Mouse (Mus musculus): Measurements from ENCODE around the gene Rgs7bp. TPM values are rescaled to one million over a fixed set of nuclear protein-coding genes. Genes with fewer than 3 reads are reported as not detected.

The Rgs7bp gene
- 1.6 and 2.3 TPM in 2 replicates for polyA plus RNA-seq (2014; fragmentation: Nextera tagmentation; extraction: Ambion mirVana)

GRCm38 (mm10) chr13:105054181-105054940 lies at the start of gene Rgs7bp:
Gene Rgs7bp (minus strand): TSS chr13:105054930.
- Histone ChIP-seq H3K4me2 (replicated peaks; ENCODE audit: low read depth, low read length) (peak within 1 kb of the TSS; percentile 74), H3K9me3 (ENCODE audit: control insufficient read depth, low read length) (no peaks in the 10 kb centered on the region), H3K36me3 (ENCODE audit: control insufficient read depth, insufficient read depth, low read length) (no peaks in the 10 kb centered on the region), H3K9ac (ENCODE audit: low read depth, low read length) (peak within 1 kb of the TSS; percentile 77), H3K4me3 (ENCODE audit: low read depth, low read length) (peak within 1 kb of the TSS; percentile 70), H3K4me1 (replicated peaks; ENCODE audit: control insufficient read depth, insufficient read depth, low read length) (no peaks in the 10 kb centered on the region; the same call in 1 of the 2 replicates), H3K27ac (ENCODE audit: low read depth, low read length) (peak within 1 kb of the TSS; percentile 62), H3K27me3 (ENCODE audit: control insufficient read depth, insufficient read depth, low read length) (no peaks in the 10 kb centered on the region; the same call in 1 of the 2 replicates)
- WGBS: 0% methylated on average over 69 of the region's 75 CpGs
- ATAC-seq (ENCODE audit: low FRiP score) (peak; percentile 91), DNase-seq (ENCODE audit: low spot score) (peak; percentile 80)

DNA sequence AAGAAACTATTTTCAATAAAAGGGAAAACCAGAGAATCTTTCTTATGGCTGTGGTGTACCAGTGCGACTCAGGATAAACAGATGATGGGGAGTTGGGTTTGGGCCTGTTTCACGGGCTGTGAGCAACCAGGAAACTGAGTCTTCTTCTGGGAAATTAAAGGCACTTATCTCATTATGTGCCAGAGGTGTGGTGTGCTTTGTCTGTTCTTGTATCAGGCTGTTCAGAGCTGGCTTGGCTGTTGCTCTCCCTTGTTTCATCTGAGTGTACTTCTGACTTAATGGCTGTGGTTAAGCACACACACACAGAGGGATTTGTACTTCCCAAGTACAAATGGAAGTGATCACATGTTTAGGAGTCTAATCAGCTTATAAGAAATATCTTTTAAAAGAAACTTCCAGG lies 49.7 kb upstream of the Rgs7bp start:
- 85% methylated on average over 2 of the region's 2 CpGs for WGBS
- DNase-seq (ENCODE audit: low spot score) (no peak), ATAC-seq (ENCODE audit: low FRiP score) (no peak)
- Histone ChIP-seq H3K4me1 (replicated peaks; ENCODE audit: control insufficient read depth, insufficient read depth, low read length) (no peaks in the 10 kb centered on the region), H3K36me3 (ENCODE audit: control insufficient read depth, insufficient read depth, low read length) (no peaks in the 10 kb centered on the region), H3K4me3 (ENCODE audit: low read depth, low read length) (no peak overlapping the region), H3K9me3 (ENCODE audit: control insufficient read depth, low read length) (no peaks in the 10 kb centered on the region), H3K27me3 (ENCODE audit: control insufficient read depth, insufficient read depth, low read length) (no peaks in the 10 kb centered on the region), H3K4me2 (replicated peaks; ENCODE audit: low read depth, low read length) (no peak overlapping the region), H3K9ac (ENCODE audit: low read depth, low read length) (no peak overlapping the region), H3K27ac (ENCODE audit: low read depth, low read length) (no peak overlapping the region)

DNA sequence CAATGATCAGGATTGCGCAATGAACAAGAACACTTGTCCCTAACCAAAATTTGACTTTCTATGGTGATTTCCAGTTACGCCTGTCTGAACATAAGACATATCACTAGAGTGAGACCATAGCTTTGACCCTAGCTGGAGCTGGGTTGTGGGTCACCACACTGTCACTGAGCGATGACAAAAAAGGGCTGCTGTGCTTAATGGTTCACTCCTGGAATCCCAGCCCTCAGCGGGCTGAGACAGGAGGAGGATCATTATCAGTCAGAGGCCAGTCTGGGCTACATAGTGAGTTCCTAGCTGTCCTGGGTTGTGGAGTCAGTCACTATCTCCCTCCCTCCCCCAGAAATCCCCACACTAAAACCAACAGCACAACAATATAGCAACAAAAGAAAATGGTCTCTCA lies 46.0 kb upstream of the Rgs7bp start:
- H3K27ac ChIP-seq (ENCODE audit: low read depth, low read length): no peak overlapping the region

DNA sequence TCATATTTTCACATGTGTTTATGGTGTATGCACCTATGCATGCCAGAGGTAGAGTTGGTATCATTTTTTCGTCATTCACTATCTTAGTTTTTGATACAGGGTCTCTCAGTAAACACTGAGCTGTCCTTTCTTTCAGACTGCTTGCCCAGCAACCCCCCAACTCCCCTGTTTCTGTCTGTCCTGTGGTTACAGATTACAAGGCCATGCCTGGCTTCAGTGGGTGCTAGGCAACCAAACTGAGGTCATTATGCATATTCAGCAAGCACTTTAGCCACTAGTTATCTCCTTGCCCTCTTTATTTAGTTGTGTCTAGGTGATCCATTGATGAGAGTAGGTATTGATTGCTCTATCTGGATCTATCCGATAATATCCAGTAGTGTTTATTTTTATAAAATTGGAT lies 41.6 kb upstream of the Rgs7bp start:
- H3K27me3 ChIP-seq (ENCODE audit: control insufficient read depth, insufficient read depth, low read length): no peaks in the 10 kb centered on the region
- no peak overlapping the region for H3K9ac ChIP-seq (ENCODE audit: low read depth, low read length)
- no peak overlapping the region for H3K27ac ChIP-seq (ENCODE audit: low read depth, low read length)
- WGBS: 76% methylated on average over 2 of the region's 2 CpGs
- H3K9me3 ChIP-seq (ENCODE audit: control insufficient read depth, low read length): no peaks in the 10 kb centered on the region
- peak; percentile 8 for DNase-seq (ENCODE audit: low spot score)
- no peaks in the 10 kb centered on the region for H3K4me1 ChIP-seq (replicated peaks; ENCODE audit: control insufficient read depth, insufficient read depth, low read length)
- ATAC-seq (ENCODE audit: low FRiP score): peak; percentile 64
- no peaks in the 10 kb centered on the region for H3K36me3 ChIP-seq (ENCODE audit: control insufficient read depth, insufficient read depth, low read length)
- H3K4me3 ChIP-seq (ENCODE audit: low read depth, low read length): no peak overlapping the region
- H3K4me2 ChIP-seq (replicated peaks; ENCODE audit: low read depth, low read length): no peak overlapping the region

More for the DNA sequence above, 46.0 kb upstream of the Rgs7bp start:
- DNase-seq (ENCODE audit: low spot score) (no peak), ATAC-seq (ENCODE audit: low FRiP score) (no peak)
- no peak overlapping the region for H3K9ac ChIP-seq (ENCODE audit: low read depth, low read length)
- H3K9me3 ChIP-seq (ENCODE audit: control insufficient read depth, low read length): no peaks in the 10 kb centered on the region
- no peaks in the 10 kb centered on the region for H3K4me1 ChIP-seq (replicated peaks; ENCODE audit: control insufficient read depth, insufficient read depth, low read length)
- H3K27me3 ChIP-seq (ENCODE audit: control insufficient read depth, insufficient read depth, low read length): no peaks in the 10 kb centered on the region
- H3K4me3 ChIP-seq (ENCODE audit: low read depth, low read length): no peak overlapping the region
- WGBS: 64% methylated on average over 4 of the region's 4 CpGs
- no peaks in the 10 kb centered on the region for H3K36me3 ChIP-seq (ENCODE audit: control insufficient read depth, insufficient read depth, low read length)
- no peak overlapping the region for H3K4me2 ChIP-seq (replicated peaks; ENCODE audit: low read depth, low read length)

DNA sequence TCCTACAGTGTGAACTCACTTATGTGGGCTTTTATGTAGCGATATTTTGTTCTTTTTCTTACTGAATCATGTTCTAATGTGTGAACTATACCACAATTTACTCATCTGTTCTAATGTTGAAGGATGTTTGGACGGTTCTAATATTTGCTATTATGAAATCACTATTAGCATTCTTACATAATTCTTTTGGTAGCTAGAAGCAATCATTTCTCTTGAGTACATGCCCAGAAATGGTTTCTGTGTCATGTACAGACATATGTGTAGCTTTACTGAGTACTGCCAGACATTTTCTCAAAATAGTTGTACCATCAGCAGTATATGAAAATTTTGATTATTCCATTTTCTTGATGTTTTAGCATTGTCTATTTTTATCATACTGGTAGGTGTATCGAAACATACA lies 34.5 kb upstream of the Rgs7bp start:
- Histone ChIP-seq H3K9ac (ENCODE audit: low read depth, low read length) (no peak overlapping the region), H3K4me2 (replicated peaks; ENCODE audit: low read depth, low read length) (no peak overlapping the region), H3K36me3 (ENCODE audit: control insufficient read depth, insufficient read depth, low read length) (no peaks in the 10 kb centered on the region), H3K4me3 (ENCODE audit: low read depth, low read length) (no peak overlapping the region), H3K4me1 (replicated peaks; ENCODE audit: control insufficient read depth, insufficient read depth, low read length) (no peaks in the 10 kb centered on the region), H3K9me3 (ENCODE audit: control insufficient read depth, low read length) (no peaks in the 10 kb centered on the region), H3K27me3 (ENCODE audit: control insufficient read depth, insufficient read depth, low read length) (no peaks in the 10 kb centered on the region), H3K27ac (ENCODE audit: low read depth, low read length) (no peak overlapping the region)
- 92% methylated on average over 3 of the region's 3 CpGs for WGBS
- ATAC-seq (ENCODE audit: low FRiP score): no peak
- no peak for DNase-seq (ENCODE audit: low spot score)

DNA sequence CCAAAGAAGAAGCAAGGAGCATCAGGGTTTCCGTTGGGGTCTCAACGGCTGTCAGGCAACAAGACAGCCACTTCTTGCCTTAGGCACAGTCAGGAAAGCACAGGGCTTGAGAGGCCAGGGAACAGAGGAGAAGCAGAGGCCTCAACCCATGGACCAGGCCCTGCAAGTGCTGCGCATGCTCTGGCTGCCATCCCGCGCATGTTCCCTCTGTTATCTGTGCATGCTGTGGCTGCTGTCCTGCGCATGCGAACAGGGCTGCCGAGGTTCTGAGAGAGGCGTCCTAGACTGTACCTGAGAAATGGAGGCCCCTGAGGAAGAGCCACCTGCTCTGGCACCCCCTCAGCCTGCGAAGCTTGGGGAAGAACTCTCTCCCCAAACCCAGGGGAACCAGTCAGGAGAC lies 27.1 kb upstream of the Rgs7bp start, which contains the start of gene 4933425L06Rik:
TSS of gene 4933425L06Rik (plus strand) at position 261 of the 400 bp plus-strand sequence.
- Histone ChIP-seq H3K4me2 (replicated peaks; ENCODE audit: low read depth, low read length) (no peak within 1 kb of the TSS), H3K36me3 (ENCODE audit: control insufficient read depth, insufficient read depth, low read length) (no peaks in the 10 kb centered on the region), H3K9me3 (ENCODE audit: control insufficient read depth, low read length) (no peaks in the 10 kb centered on the region), H3K4me1 (replicated peaks; ENCODE audit: control insufficient read depth, insufficient read depth, low read length) (no peaks in the 10 kb centered on the region), H3K9ac (ENCODE audit: low read depth, low read length) (no peak within 1 kb of the TSS), H3K27me3 (ENCODE audit: control insufficient read depth, insufficient read depth, low read length) (no peaks in the 10 kb centered on the region), H3K27ac (ENCODE audit: low read depth, low read length) (no peak within 1 kb of the TSS), H3K4me3 (ENCODE audit: low read depth, low read length) (no peak within 1 kb of the TSS)
- DNase-seq (ENCODE audit: low spot score) (no peak), ATAC-seq (ENCODE audit: low FRiP score) (no peak)
- WGBS: 94% methylated on average over 10 of the region's 10 CpGs

DNA sequence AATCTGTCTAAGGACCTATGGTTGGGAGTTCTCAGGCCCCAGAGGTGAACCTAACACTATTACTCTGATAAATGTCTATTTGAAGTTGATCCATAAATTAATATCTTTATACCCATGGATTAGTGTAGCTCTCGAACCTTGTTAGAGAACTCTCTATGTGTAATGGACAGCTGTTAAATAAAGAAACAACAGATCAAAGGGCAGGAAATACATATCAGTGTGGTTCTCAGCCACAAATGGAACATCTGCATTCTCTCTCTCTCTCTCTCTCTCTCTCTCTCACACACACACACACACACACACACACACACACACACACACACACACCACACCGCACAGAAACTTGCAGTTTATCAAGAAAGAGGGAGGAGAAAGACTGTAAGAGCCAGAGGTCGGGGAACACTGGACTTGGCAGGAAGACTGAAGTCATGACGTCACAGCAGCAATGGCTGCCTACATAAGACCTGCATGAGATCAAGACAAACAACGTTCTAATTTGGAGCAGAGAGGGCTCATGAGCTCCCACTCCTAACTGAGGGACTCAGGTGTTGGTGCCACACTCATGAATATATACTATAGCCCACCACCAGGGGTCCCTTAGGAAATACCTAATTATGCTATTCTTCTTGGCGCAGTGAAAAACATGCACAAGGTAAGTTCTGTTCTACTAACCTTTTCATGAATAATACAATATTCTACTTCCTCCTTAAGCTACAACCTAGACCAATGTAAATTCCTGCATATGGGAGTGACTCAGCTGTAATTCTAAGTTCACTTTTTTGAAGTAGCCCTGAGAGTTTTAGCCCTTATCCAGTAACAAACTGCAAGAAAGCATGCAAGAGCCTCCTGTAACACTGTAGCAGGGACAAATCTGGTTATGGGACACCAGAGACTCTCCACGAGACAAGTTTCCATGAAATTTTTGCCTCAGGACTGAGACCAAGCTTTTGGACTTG lies 12.4 kb upstream of the Rgs7bp start:
- Histone ChIP-seq H3K36me3 (ENCODE audit: control insufficient read depth, insufficient read depth, low read length) (no peaks in the 10 kb centered on the region), H3K9ac (ENCODE audit: low read depth, low read length) (no peak overlapping the region), H3K4me2 (replicated peaks; ENCODE audit: low read depth, low read length) (no peak overlapping the region), H3K9me3 (ENCODE audit: control insufficient read depth, low read length) (no peaks in the 10 kb centered on the region), H3K27me3 (ENCODE audit: control insufficient read depth, insufficient read depth, low read length) (no peaks in the 10 kb centered on the region), H3K4me3 (ENCODE audit: low read depth, low read length) (no peak overlapping the region), H3K4me1 (replicated peaks; ENCODE audit: control insufficient read depth, insufficient read depth, low read length) (no peaks in the 10 kb centered on the region), H3K27ac (ENCODE audit: low read depth, low read length) (no peak overlapping the region)
- 76% methylated on average over 7 of the region's 7 CpGs for WGBS
- DNase-seq (ENCODE audit: low spot score) (no peak), ATAC-seq (ENCODE audit: low FRiP score) (no peak)

- DNase-seq (ENCODE audit: low spot score) (no peak), ATAC-seq (ENCODE audit: low FRiP score) (no peak)
- Histone ChIP-seq H3K9ac (ENCODE audit: low read depth, low read length) (no peak overlapping the region), H3K36me3 (ENCODE audit: control insufficient read depth, insufficient read depth, low read length) (no peaks in the 10 kb centered on the region), H3K4me3 (ENCODE audit: low read depth, low read length) (no peak overlapping the region), H3K9me3 (ENCODE audit: control insufficient read depth, low read length) (no peaks in the 10 kb centered on the region), H3K4me1 (replicated peaks; ENCODE audit: control insufficient read depth, insufficient read depth, low read length) (no peaks in the 10 kb centered on the region), H3K27ac (ENCODE audit: low read depth, low read length) (no peak overlapping the region), H3K4me2 (replicated peaks; ENCODE audit: low read depth, low read length) (no peak overlapping the region), H3K27me3 (ENCODE audit: control insufficient read depth, insufficient read depth, low read length) (no peaks in the 10 kb centered on the region)
Measured at GRCm38 (mm10) chr13:105066119-105066518, 11.4 kb upstream of the Rgs7bp start.

Data from hindbrain, embryonic 11.5 days (tissue).